Mouse (Mus musculus) liver, embryonic 14.5 days (tissue): ENCODE measurements around the gene Eef1akmt1.

ENCODE experiments used
- CTCF ChIP-seq: IDR thresholded peaks from 2 replicates; pipeline ENCODE4 v1.5.1; 2016; ENCODE audit warnings: antibody characterized with exemption, low read depth, control low read depth
- EP300 ChIP-seq: IDR thresholded peaks from 2 replicates; pipeline ENCODE4 v1.6.1; 2016; ENCODE audit warnings: antibody characterized with exemption, low read depth

GRCm38 (mm10) chr14:57543420-57544039, 27.9 kb downstream of the Eef1akmt1 start:
- TF ChIP-seq CTCF, result no peak
- no peak for TF ChIP-seq EP300
